Mouse (Mus musculus) kidney, adult 2 months (tissue): Measurements from ENCODE around the gene Ubxn10.

ENCODE experiments used
- CTCF ChIP-seq: fragments of 200-500 bp; conservative IDR thresholded peaks from 2 replicates; pipeline ENCODE4 v1.5.1; 2011; ENCODE audit warnings: low read depth, mild to moderate bottlenecking, control low read depth, low read length, moderate library complexity, mixed read lengths; ENCODE audit not compliant: insufficient read depth, insufficient read length
- POLR2A ChIP-seq: fragments of 200-500 bp; IDR thresholded peaks from one replicate; pipeline ENCODE4 v1.6.1; 2011; ENCODE audit warnings: low read depth, low read length, control low read depth

- TF ChIP-seq CTCF (no peak), POLR2A (no peak)
These were observed 15.6 kb upstream of the Ubxn10 start for GRCm38 (mm10) chr4:138752603-138753002.
